23 mouse cellular contexts compared by ENCODE assay signal in genomic region chr6:3741996-3742713, GRCm38 (mm10). TPM values are rescaled to one million over a fixed set of nuclear protein-coding genes. Genes with fewer than 3 reads are reported as not detected.
A peak's percentile ranks its signal among the peaks of the same experiment; 100 is the strongest.
DNase-seq lines count a peak whose midpoint lies in the region; ATAC-seq and TF ChIP-seq lines count a peak whose summit lies in the region.
"Had no signal": no experiment of that assay in that cellular context is flagged by ENCODE, and none has a peak within 500 bp of the region (broad histone marks: within the 10 kb centered on the region; RNA-seq: fewer than 3 reads in every experiment).

No protein-coding gene starts in this region.

- no peaks in the 10 kb centered on the region for H3K36me3 ChIP-seq in embryonic facial prominence, embryonic 14.5 days (ENCODE audit: control insufficient read depth, insufficient read depth, low read length)
- H3K36me3 ChIP-seq in embryonic facial prominence, embryonic 10.5 days (replicated peaks) = no peaks in the 10 kb centered on the region
- no peaks in the 10 kb centered on the region for H3K36me3 ChIP-seq in liver, postnatal 0 days (replicated peaks; ENCODE audit: insufficient read depth, low read length)
- no peaks in the 10 kb centered on the region for H3K36me3 ChIP-seq in liver, embryonic 12.5 days
- H3K36me3 ChIP-seq: embryonic facial prominence, embryonic 15.5 days; forebrain, embryonic 10.5 days; forebrain, embryonic 15.5 days; hindbrain, embryonic 15.5 days had no signal

- peak; percentile 50 for DNase-seq in embryonic facial prominence, embryonic 14.5 days (ENCODE audit: low spot score)
- no peak for DNase-seq in embryonic facial prominence, embryonic 10.5 days (ENCODE audit: low spot score)
- DNase-seq in liver, postnatal 0 days = peak; percentile 20
- DNase-seq in adipocyte (ENCODE audit: low spot score) = peak; percentile 67
- peak; percentile 19 for DNase-seq in lung, postnatal 10 days
- no peak for DNase-seq in heart, adult 11 months
- DNase-seq in adrenal gland, postnatal 10 days = no peak
- DNase-seq: adrenal gland, postnatal 25 days; cerebellum, adult 9-10 months; cerebellum, postnatal 36 days; heart, adult 2 months had no signal

- no peak overlapping the region for H3K4me3 ChIP-seq in embryonic facial prominence, embryonic 14.5 days (ENCODE audit: low read depth, low read length)
- no peak overlapping the region for H3K4me3 ChIP-seq in embryonic facial prominence, embryonic 10.5 days
- H3K4me3 ChIP-seq in liver, postnatal 0 days (ENCODE audit: low read depth, low read length) = no peak overlapping the region
- H3K4me3 ChIP-seq in liver, embryonic 12.5 days = no peak overlapping the region
- H3K4me3 ChIP-seq: embryonic facial prominence, embryonic 15.5 days; erythroblast, embryonic 14.5 days; forebrain, embryonic 10.5 days; forebrain, embryonic 15.5 days; heart, adult 2 months; hindbrain, embryonic 15.5 days had no signal

- TF ChIP-seq CTCF in liver, postnatal 0 days (IDR thresholded peaks at IDR 0.05; ENCODE audit: low read depth) = no peak

- H3K27me3 ChIP-seq in embryonic facial prominence, embryonic 14.5 days (replicated peaks; ENCODE audit: control insufficient read depth, insufficient read depth, low read length) = no peaks in the 10 kb centered on the region
- H3K27me3 ChIP-seq in embryonic facial prominence, embryonic 10.5 days (replicated peaks; ENCODE audit: low read depth, poor library complexity, severe bottlenecking) = no peaks in the 10 kb centered on the region
- no peaks in the 10 kb centered on the region for H3K27me3 ChIP-seq in liver, postnatal 0 days (ENCODE audit: insufficient read depth, low read length)
- no peaks in the 10 kb centered on the region; the same call in 1 of the 2 replicates for H3K27me3 ChIP-seq in liver, embryonic 12.5 days (replicated peaks)
- H3K27me3 ChIP-seq: embryonic facial prominence, embryonic 15.5 days; forebrain, embryonic 15.5 days; hindbrain, embryonic 15.5 days had no signal

- ATAC-seq in embryonic facial prominence, embryonic 14.5 days (ENCODE audit: low read depth) = no peak
- peak; percentile 75; the same call in 1 of the 2 replicates for ATAC-seq in liver, postnatal 0 days
- no peak for ATAC-seq in liver, embryonic 12.5 days
- ATAC-seq: forebrain, embryonic 15.5 days; inflammation-experienced regulatory T-cells, adult 6 months had no signal

- H3K9me3 ChIP-seq in embryonic facial prominence, embryonic 14.5 days (ENCODE audit: control insufficient read depth, low read length) = no peaks in the 10 kb centered on the region
- H3K9me3 ChIP-seq in embryonic facial prominence, embryonic 10.5 days = no peaks in the 10 kb centered on the region
- H3K9me3 ChIP-seq in liver, postnatal 0 days (ENCODE audit: low read length) = no peaks in the 10 kb centered on the region
- H3K9me3 ChIP-seq in liver, embryonic 12.5 days (replicated peaks) = no peaks in the 10 kb centered on the region
- H3K9me3 ChIP-seq: embryonic facial prominence, embryonic 15.5 days; forebrain, embryonic 10.5 days; forebrain, embryonic 15.5 days; hindbrain, embryonic 15.5 days had no signal

- no peak for TF ChIP-seq EP300 in liver, postnatal 0 days (IDR thresholded peaks at IDR 0.05; ENCODE audit: low read depth)

- H3K4me2 ChIP-seq in embryonic facial prominence, embryonic 14.5 days (ENCODE audit: low read depth, low read length) = no peak overlapping the region
- no peak overlapping the region for H3K4me2 ChIP-seq in liver, postnatal 0 days (ENCODE audit: low read depth, low read length)
- H3K4me2 ChIP-seq in liver, embryonic 12.5 days = no peak overlapping the region
- H3K4me2 ChIP-seq: embryonic facial prominence, embryonic 15.5 days; forebrain, embryonic 15.5 days; heart, embryonic 11.5 days; hindbrain, embryonic 15.5 days had no signal

- H3K27ac ChIP-seq in embryonic facial prominence, embryonic 14.5 days (replicated peaks; ENCODE audit: low read depth, low read length) = no peak overlapping the region
- no peak overlapping the region for H3K27ac ChIP-seq in embryonic facial prominence, embryonic 10.5 days (replicated peaks)
- no peak overlapping the region for H3K27ac ChIP-seq in liver, postnatal 0 days (ENCODE audit: low read depth)
- no peak overlapping the region for H3K27ac ChIP-seq in liver, embryonic 12.5 days
- H3K27ac ChIP-seq: embryonic facial prominence, embryonic 15.5 days; forebrain, embryonic 10.5 days; forebrain, embryonic 15.5 days; heart, adult 2 months; hindbrain, embryonic 15.5 days had no signal

- no peak overlapping the region for H3K9ac ChIP-seq in embryonic facial prominence, embryonic 14.5 days (ENCODE audit: low read depth, low read length)
- no peak overlapping the region for H3K9ac ChIP-seq in liver, postnatal 0 days (replicated peaks)
- H3K9ac ChIP-seq in liver, embryonic 12.5 days = no peak overlapping the region
- H3K9ac ChIP-seq: embryonic facial prominence, embryonic 15.5 days; forebrain, embryonic 15.5 days; hindbrain, embryonic 15.5 days had no signal

- WGBS in embryonic facial prominence, embryonic 14.5 days = 69% methylated on average over 7 of the region's 7 CpGs
- WGBS in embryonic facial prominence, embryonic 10.5 days = 82% methylated on average over 7 of the region's 7 CpGs
- 70% methylated on average over 7 of the region's 7 CpGs for WGBS in liver, postnatal 0 days (ENCODE audit: insufficient replicate concordance)
- WGBS in liver, embryonic 12.5 days (ENCODE audit: insufficient replicate concordance) = 68% methylated on average over 7 of the region's 7 CpGs

- H3K4me1 ChIP-seq in embryonic facial prominence, embryonic 14.5 days (ENCODE audit: control insufficient read depth, insufficient read depth, low read length) = no peaks in the 10 kb centered on the region
- H3K4me1 ChIP-seq in embryonic facial prominence, embryonic 10.5 days = no peaks in the 10 kb centered on the region
- H3K4me1 ChIP-seq in liver, postnatal 0 days (ENCODE audit: insufficient read depth) = no peaks in the 10 kb centered on the region
- H3K4me1 ChIP-seq in liver, embryonic 12.5 days = no peaks in the 10 kb centered on the region
- H3K4me1 ChIP-seq: embryonic facial prominence, embryonic 15.5 days; forebrain, embryonic 10.5 days; forebrain, embryonic 15.5 days; hindbrain, embryonic 15.5 days had no signal

RNA-seq across cellular contexts. Expression of gene Calcr, which starts 22.4 kb away (rescaled TPM):
- 0.37 and 0.81 TPM in 2 replicates for polyA plus RNA-seq in embryonic facial prominence, embryonic 14.5 days (2014; fragmentation: Nextera tagmentation; extraction: Ambion mirVana)
- polyA plus RNA-seq in embryonic facial prominence, embryonic 10.5 days (2016; fragmentation: Nextera tagmentation; extraction: Ambion mirVana) = 0.15 and 0.40 TPM in 2 replicates
- polyA plus RNA-seq in liver, postnatal 0 days (2015; fragmentation: Nextera tagmentation; extraction: Ambion mirVana) = not detected in 2 replicates
- 0.06 TPM in 1 of 2 replicates, not detected in the other for polyA plus RNA-seq in liver, embryonic 12.5 days (2016; fragmentation: Nextera tagmentation; extraction: Ambion mirVana)
- under 1 TPM; 0.18 to 0.27 TPM for total RNA-seq in adrenal gland, postnatal 10 days (2021)
- total RNA-seq: adrenal gland, adult 18-20 months; adrenal gland, postnatal 25 days; heart, adult 2 months; heart, postnatal 25 days; MEL had no signal
- polyA plus RNA-seq: C2C12; erythroblast, embryonic 14.5 days; heart, adult 2 months; inflammation-experienced regulatory T-cells, adult 6 months had no signal

Comparison
In these comparisons a context has a peak if more than half of its experiments do, and no peak if none do; other contexts are left out.
1. DNase-seq: peak in embryonic facial prominence, embryonic 14.5 days (single experiment), liver, postnatal 0 days (single experiment), adipocyte (single experiment) and lung, postnatal 10 days (single experiment); none in embryonic facial prominence, embryonic 10.5 days (single experiment), heart, adult 11 months (single experiment) and adrenal gland, postnatal 10 days (single experiment).